9 mouse cellular contexts compared by ENCODE assay signal in the genomic region with DNA sequence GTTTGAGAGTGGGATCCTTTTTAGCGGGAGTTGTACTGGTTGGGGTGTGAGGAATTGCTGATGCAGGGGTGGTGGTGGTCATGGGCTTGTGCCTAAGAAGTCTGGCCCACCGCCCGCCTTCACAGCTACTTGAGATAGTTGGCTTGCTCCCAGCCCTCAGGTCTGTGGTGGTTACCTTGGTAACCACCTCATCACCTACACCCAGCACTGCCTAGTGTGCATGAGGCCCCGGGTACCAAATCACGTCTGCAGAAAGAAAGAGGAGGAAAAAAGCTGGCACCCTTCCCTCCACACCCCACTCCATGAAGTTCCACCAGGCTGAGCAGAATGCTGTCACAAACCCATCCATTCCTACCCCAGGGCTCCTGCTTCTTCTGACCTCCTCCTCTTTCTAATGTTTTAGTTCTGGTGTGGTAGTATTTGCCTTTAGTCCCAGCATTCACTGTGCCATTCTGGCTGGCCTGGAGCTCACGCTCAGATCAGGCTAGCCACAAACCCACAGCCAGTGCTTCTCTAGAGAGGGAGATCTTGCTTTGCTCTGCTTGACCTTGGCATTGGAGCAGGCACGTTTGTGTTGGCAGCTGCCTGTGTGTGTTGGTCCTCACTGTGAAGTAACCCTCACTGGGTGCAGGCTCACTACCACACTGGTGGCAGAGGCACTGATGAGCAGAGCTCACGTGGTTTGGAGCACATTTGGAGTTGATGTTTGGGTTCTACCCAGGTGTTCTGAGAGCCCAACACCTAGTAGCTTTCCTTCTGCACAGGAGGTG. TPM values are rescaled to one million over a fixed set of nuclear protein-coding genes. Genes with fewer than 3 reads are reported as not detected.
DNase-seq lines count a peak whose midpoint lies in the region; ATAC-seq lines count a peak whose summit lies in the region.
"Had no signal": no experiment of that assay in that cellular context is flagged by ENCODE, and none has a peak within 500 bp of the region (broad histone marks: within the 10 kb centered on the region; RNA-seq: fewer than 3 reads in every experiment).

No protein-coding gene starts in this region.

- intact Hi-C loops in left cerebral cortex, postnatal 4 days (cut with DNase I), result loop anchor here (2.0 kb wide), 1 partner anchor 59 kb away; no protein-coding TSS in a partner anchor

- 0 out of 2 replicates have a peak, but pooled peaks cover 1% of the 10 kb centered on the region for H3K36me3 ChIP-seq in hindbrain, embryonic 14.5 days (replicated peaks; ENCODE audit: control insufficient read depth, insufficient read depth)
- no peaks in the 10 kb centered on the region for H3K36me3 ChIP-seq in hindbrain, embryonic 11.5 days (ENCODE audit: control insufficient read depth, insufficient read depth, low read length)

- peak overlapping the region; percentile 43; the same call in 1 of the 2 replicates for H3K27ac ChIP-seq in hindbrain, embryonic 14.5 days
- no peak overlapping the region for H3K27ac ChIP-seq in hindbrain, embryonic 11.5 days (ENCODE audit: low read depth, low read length)
- H3K27ac ChIP-seq: heart, embryonic 13.5 days had no signal

- peaks cover 36% of the 10 kb centered on the region for H3K4me1 ChIP-seq in hindbrain, embryonic 14.5 days (replicated peaks; ENCODE audit: control insufficient read depth, insufficient read depth, low read length)
- H3K4me1 ChIP-seq in hindbrain, embryonic 11.5 days (replicated peaks; ENCODE audit: control insufficient read depth, insufficient read depth, low read length), result peaks cover 5% of the 10 kb centered on the region

- no peak overlapping the region for H3K9ac ChIP-seq in hindbrain, embryonic 14.5 days
- no peak overlapping the region for H3K9ac ChIP-seq in hindbrain, embryonic 11.5 days (ENCODE audit: low read depth, low read length)
- H3K9ac ChIP-seq: heart, embryonic 13.5 days had no signal

- H3K9me3 ChIP-seq in hindbrain, embryonic 14.5 days (ENCODE audit: control insufficient read depth, low read length), result peaks cover 4% of the 10 kb centered on the region
- no peaks in the 10 kb centered on the region for H3K9me3 ChIP-seq in hindbrain, embryonic 11.5 days (ENCODE audit: control insufficient read depth, low read length)
- H3K9me3 ChIP-seq: heart, embryonic 13.5 days had no signal

- ATAC-seq in hindbrain, embryonic 14.5 days (ENCODE audit: low FRiP score), result no peak
- ATAC-seq in hindbrain, embryonic 11.5 days (ENCODE audit: low FRiP score), result no peak

- DNase-seq in hindbrain, embryonic 14.5 days (ENCODE audit: low spot score), result no peak
- no peak for DNase-seq in hindbrain, embryonic 11.5 days (ENCODE audit: low spot score)
- DNase-seq in right cerebral cortex, adult 2 months (ENCODE audit: low spot score in 2 of 2), result peak; percentile 59 to 69
- no peak for DNase-seq in right cerebral cortex, postnatal 4 days
- DNase-seq in left cerebral cortex, postnatal 4 days, result peak; percentile 59
- DNase-seq in layer of hippocampus, adult 9-10 months (ENCODE audit: low spot score), result no peak
- DNase-seq in kidney, postnatal 25 days, result no peak
- DNase-seq: kidney, postnatal 14 days had no signal

- no peak overlapping the region for H3K4me2 ChIP-seq in hindbrain, embryonic 14.5 days (replicated peaks)
- no peak overlapping the region for H3K4me2 ChIP-seq in hindbrain, embryonic 11.5 days (replicated peaks; ENCODE audit: low read depth, low read length)
- H3K4me2 ChIP-seq: heart, embryonic 13.5 days had no signal

- no peak overlapping the region for H3K4me3 ChIP-seq in hindbrain, embryonic 14.5 days (replicated peaks; ENCODE audit: low read length)
- no peak overlapping the region for H3K4me3 ChIP-seq in hindbrain, embryonic 11.5 days (ENCODE audit: low read depth, low read length)
- H3K4me3 ChIP-seq: heart, embryonic 13.5 days had no signal

- no peaks in the 10 kb centered on the region for H3K27me3 ChIP-seq in hindbrain, embryonic 14.5 days (ENCODE audit: control insufficient read depth, insufficient read depth, low read length)
- H3K27me3 ChIP-seq in hindbrain, embryonic 11.5 days (ENCODE audit: control insufficient read depth, insufficient read depth, low read length), result no peaks in the 10 kb centered on the region

- WGBS in hindbrain, embryonic 14.5 days, result 54% methylated on average over 8 of the region's 8 CpGs
- 72% methylated on average over 8 of the region's 8 CpGs for WGBS in hindbrain, embryonic 11.5 days

RNA-seq across cellular contexts. Expression of gene Clstn1, which starts 23.2 kb away (rescaled TPM):
- polyA plus RNA-seq in hindbrain, embryonic 14.5 days (2014; fragmentation: Nextera tagmentation; extraction: Ambion mirVana), result 147 and 154 TPM in 2 replicates
- polyA plus RNA-seq in hindbrain, embryonic 11.5 days (2014; fragmentation: Nextera tagmentation; extraction: Ambion mirVana), result 33.0 and 42.6 TPM in 2 replicates
- total RNA-seq in left cerebral cortex, postnatal 4 days (2021), result 100 to 1,000 TPM; 494 to 507 TPM

Comparison
In these comparisons a context has a peak if more than half of its experiments do, and no peak if none do; other contexts are left out.
1. DNase-seq: peak in right cerebral cortex, adult 2 months (2 of 2) and left cerebral cortex, postnatal 4 days (single experiment); none in hindbrain, embryonic 14.5 days (single experiment), hindbrain, embryonic 11.5 days (single experiment), right cerebral cortex, postnatal 4 days (single experiment), layer of hippocampus, adult 9-10 months (single experiment) and kidney, postnatal 25 days (0 of 2).